Mouse (Mus musculus) midbrain, embryonic 12.5 days (tissue): Measurements from ENCODE around the gene Rbp1. TPM values are rescaled to one million over a fixed set of nuclear protein-coding genes. Genes with fewer than 3 reads are reported as not detected.

Source experiments
- ATAC-seq: fragments of 200-750 bp; cut with Nextera tagmentation; 2 replicates; pipeline ENCODE4 v1.8.0; 2017; ENCODE audit warnings: low read depth, moderate TSS enrichment, moderate library complexity; ENCODE audit not compliant: low FRiP score
- H3K27ac ChIP-seq: fragments of 300-500 bp; sonication (generic); replicated peaks from 2 replicates; pipeline ENCODE4 v1.5.1; 2016; ENCODE audit warnings: mild to moderate bottlenecking
- H3K27me3 ChIP-seq: fragments of 300-500 bp; sonication (generic); 2 replicates; pipeline ENCODE4 v1.6.1; 2016; ENCODE audit warnings: mild to moderate bottlenecking
- H3K36me3 ChIP-seq: fragments of 300-500 bp; sonication (generic); 2 replicates; pipeline ENCODE4 v1.6.1; 2016
- H3K4me1 ChIP-seq: fragments of 300-500 bp; sonication (generic); 2 replicates; pipeline ENCODE4 v1.6.1; 2016
- H3K4me2 ChIP-seq: fragments of 300-500 bp; sonication (generic); replicated peaks from 2 replicates; pipeline ENCODE4 v1.6.1; 2016; ENCODE audit warnings: mild to moderate bottlenecking, moderate library complexity
- H3K4me3 ChIP-seq: fragments of 300-500 bp; sonication (generic); 2 replicates; pipeline ENCODE4 v1.5.1; 2016; ENCODE audit warnings: mild to moderate bottlenecking
- H3K9ac ChIP-seq: fragments of 300-500 bp; sonication (generic); replicated peaks from 2 replicates; pipeline ENCODE4 v1.6.1; 2016; ENCODE audit warnings: mild to moderate bottlenecking, moderate library complexity
- H3K9me3 ChIP-seq: fragments of 300-500 bp; sonication (generic); 2 replicates; pipeline ENCODE4 v1.6.1; 2016; ENCODE audit warnings: mild to moderate bottlenecking
- WGBS: fragments of 180-500 bp; shearing (Covaris S2); methylation state at CpG from one replicate; pipeline ENCODE4 v1.1.7; 2016; 5-methylcytosine and 5-hydroxymethylcytosine counted together
- polyA plus RNA-seq: library from polyadenylated mRNA; unstranded; fragments of >200 nt; fragmentation: Nextera tagmentation; extraction: Ambion mirVana; gene quantifications from 2 replicates; pipeline ENCODE4 v1.2.1, GENCODE M21; 2016

Rbp1 gene
- polyA plus RNA-seq, result 23.3 and 32.6 TPM in 2 replicates

DNA sequence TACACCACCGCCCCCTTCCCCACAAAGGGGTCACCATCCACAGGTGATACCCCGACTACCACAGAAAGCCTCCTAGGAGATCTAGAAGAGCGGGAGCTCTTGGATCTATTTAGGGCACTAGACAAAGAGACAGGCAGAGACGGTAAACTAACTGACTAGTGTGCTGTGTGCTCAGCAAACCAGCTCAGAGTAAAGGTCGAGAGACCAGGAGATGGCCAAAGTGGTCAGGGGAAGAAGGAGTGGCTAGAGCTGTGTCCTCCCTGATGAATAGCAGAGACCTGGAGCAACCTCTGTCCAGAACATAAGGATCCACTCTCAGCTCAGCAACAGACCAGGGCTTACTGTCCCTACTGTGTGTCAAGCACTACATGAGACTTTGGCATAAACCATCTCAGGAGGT, at the start of gene Rbp1:
Gene Rbp1, plus strand, starts transcription at position 306 of the 400 bp plus-strand sequence.
- ATAC-seq, result no peak

DNA sequence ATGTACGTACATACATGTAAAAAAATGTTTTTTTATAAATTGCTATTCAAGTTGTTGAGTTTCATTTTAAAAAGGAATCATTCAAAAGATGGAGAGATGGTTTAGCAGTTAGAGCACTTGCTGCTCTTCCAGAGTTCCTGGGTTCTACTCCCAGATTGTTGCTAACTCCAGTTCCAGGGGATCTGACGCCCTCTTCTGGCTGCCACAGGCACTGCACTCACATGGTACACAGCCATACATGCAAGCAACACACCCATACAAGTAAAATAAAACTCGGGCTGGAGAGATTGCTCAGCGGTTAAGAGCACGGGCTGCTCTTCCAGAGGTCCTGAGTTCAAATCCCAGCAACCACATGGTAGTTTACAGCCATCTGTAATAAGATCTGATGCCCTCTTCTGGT, 49.4 kb upstream of the Rbp1 start:
- Histone ChIP-seq H3K27ac (no peak overlapping the region), H3K9ac (no peak overlapping the region), H3K4me3 (no peak overlapping the region), H3K4me1 (peaks cover 10% of the 10 kb centered on the region; the same call in 1 of the 2 replicates), H3K4me2 (no peak overlapping the region), H3K9me3 (no peaks in the 10 kb centered on the region), H3K27me3 (peaks cover 9% of the 10 kb centered on the region; the same call in 1 of the 2 replicates), H3K36me3 (no peaks in the 10 kb centered on the region)
- WGBS, result 93% methylated on average over 5 of the region's 5 CpGs
- ATAC-seq, result no peak

More for the DNA sequence above, at the start of gene Rbp1:
- WGBS, result 81% methylated on average over 5 of the region's 5 CpGs
- peaks cover 73% of the 10 kb centered on the region for H3K27me3 ChIP-seq
- H3K4me1 ChIP-seq, result peaks cover 17% of the 10 kb centered on the region
- H3K9ac ChIP-seq, result no peak within 1 kb of the TSS
- no peak within 1 kb of the TSS for H3K4me2 ChIP-seq
- no peak within 1 kb of the TSS for H3K27ac ChIP-seq
- no peak within 1 kb of the TSS for H3K4me3 ChIP-seq
- H3K36me3 ChIP-seq, result no peaks in the 10 kb centered on the region
- no peaks in the 10 kb centered on the region for H3K9me3 ChIP-seq

DNA sequence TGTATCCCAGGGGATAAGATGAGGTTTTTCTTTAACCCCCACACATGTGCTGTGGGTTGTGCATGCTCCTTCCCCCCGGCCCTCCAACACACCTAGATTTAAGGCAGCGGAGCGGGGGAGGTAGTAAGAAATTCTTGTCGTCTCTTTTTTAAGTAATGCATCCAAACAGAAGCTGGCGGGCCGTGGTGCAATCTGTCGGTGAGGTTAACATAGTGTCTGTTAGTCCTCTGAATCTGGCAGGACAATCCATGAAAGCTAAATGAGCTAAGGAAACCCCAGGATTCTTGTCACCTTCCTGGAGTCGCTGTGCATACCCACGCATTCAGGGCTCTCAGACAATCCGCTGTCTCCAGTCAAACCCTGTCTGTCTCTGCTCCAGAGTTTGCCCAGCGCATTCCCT, 47.9 kb upstream of the Rbp1 start:
- Histone ChIP-seq H3K27me3 (peaks cover 9% of the 10 kb centered on the region; the same call in 1 of the 2 replicates), H3K4me3 (no peak overlapping the region), H3K36me3 (no peaks in the 10 kb centered on the region), H3K4me2 (no peak overlapping the region), H3K27ac (no peak overlapping the region), H3K9me3 (no peaks in the 10 kb centered on the region), H3K4me1 (peaks cover 7% of the 10 kb centered on the region; the same call in 1 of the 2 replicates), H3K9ac (no peak overlapping the region)
- 77% methylated on average over 11 of the region's 11 CpGs for WGBS
- no peak for ATAC-seq

DNA sequence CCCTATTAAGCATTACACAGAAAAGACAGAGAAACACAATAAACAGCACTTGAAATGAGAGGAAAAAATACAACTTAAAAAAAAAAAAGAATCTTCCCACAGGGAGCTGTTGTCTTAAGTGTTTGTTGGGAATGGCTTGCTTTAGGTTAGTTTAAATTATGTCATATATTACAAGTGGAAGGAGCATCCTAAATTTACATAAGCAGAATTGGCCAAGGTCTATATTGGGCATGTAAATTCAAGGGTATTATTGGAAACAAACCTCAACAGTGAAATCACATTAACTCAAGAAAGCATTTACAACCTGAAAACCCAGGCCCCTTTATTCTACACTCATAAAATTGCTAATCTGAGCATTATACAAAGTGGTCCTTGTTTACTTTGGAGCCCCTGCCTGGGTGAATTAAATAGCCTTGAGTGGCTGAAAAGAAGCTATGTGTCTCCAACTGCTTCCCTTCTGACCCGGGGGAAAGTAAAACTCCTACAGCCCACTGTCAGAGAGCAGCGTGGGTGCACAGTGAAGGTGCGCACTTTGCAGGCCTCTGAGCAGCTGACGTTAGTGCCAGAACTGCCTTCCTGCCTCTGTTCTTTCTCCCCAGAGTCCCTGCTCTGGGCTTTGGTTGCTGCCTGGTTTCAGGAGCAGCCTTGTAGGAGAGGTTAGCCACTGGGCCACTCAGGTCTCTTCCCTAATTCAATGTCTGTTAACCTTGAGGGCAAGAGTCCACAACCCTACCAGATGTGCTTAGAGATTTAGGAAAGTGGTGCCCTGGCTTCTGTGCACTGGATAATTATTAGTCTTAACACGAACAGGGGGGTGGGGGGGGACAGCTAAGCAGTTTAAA, 47.2 kb upstream of the Rbp1 start:
- 50% methylated on average over 5 of the region's 5 CpGs for WGBS
- Histone ChIP-seq H3K4me3 (no peak overlapping the region), H3K27ac (no peak overlapping the region), H3K27me3 (peaks cover 10% of the 10 kb centered on the region; the same call in 1 of the 2 replicates), H3K36me3 (no peaks in the 10 kb centered on the region), H3K4me2 (no peak overlapping the region), H3K9ac (no peak overlapping the region), H3K9me3 (no peaks in the 10 kb centered on the region), H3K4me1 (peaks cover 6% of the 10 kb centered on the region; the same call in 1 of the 2 replicates)
- ATAC-seq, result no peak

GRCm38 (mm10) chr9:98379736-98380135, 43.0 kb upstream of the Rbp1 start:
- H3K9me3 ChIP-seq, result no peaks in the 10 kb centered on the region
- H3K27me3 ChIP-seq, result peaks cover 10% of the 10 kb centered on the region
- ATAC-seq, result no peak

GRCm38 (mm10) chr9:98380593-98380992, 42.2 kb upstream of the Rbp1 start:
- H3K9me3 ChIP-seq, result no peaks in the 10 kb centered on the region
- H3K4me2 ChIP-seq, result no peak overlapping the region
- H3K36me3 ChIP-seq, result no peaks in the 10 kb centered on the region
- 94% methylated on average over 9 of the region's 9 CpGs for WGBS
- H3K9ac ChIP-seq, result no peak overlapping the region
- no peak overlapping the region for H3K27ac ChIP-seq
- no peak overlapping the region for H3K4me3 ChIP-seq
- H3K4me1 ChIP-seq, result peaks cover 5% of the 10 kb centered on the region; the same call in 1 of the 2 replicates
- no peak for ATAC-seq
- peaks cover 10% of the 10 kb centered on the region for H3K27me3 ChIP-seq

More at GRCm38 (mm10) chr9:98379736-98380135, 43.0 kb upstream of the Rbp1 start:
- H3K4me3 ChIP-seq, result no peak overlapping the region
- no peak overlapping the region for H3K4me2 ChIP-seq
- H3K27ac ChIP-seq, result no peak overlapping the region
- no peak overlapping the region for H3K9ac ChIP-seq
- no peaks in the 10 kb centered on the region for H3K36me3 ChIP-seq
- H3K4me1 ChIP-seq, result peaks cover 6% of the 10 kb centered on the region; the same call in 1 of the 2 replicates
- WGBS, result 67% methylated on average over 4 of the region's 4 CpGs

GRCm38 (mm10) chr9:98387741-98388632, 34.8 kb upstream of the Rbp1 start:
- 74% methylated on average over 10 of the region's 10 CpGs for WGBS
- no peak for ATAC-seq
- Histone ChIP-seq H3K4me1 (no peaks in the 10 kb centered on the region), H3K4me3 (no peak overlapping the region), H3K36me3 (no peaks in the 10 kb centered on the region), H3K9ac (no peak overlapping the region), H3K4me2 (no peak overlapping the region), H3K9me3 (no peaks in the 10 kb centered on the region), H3K27me3 (no peaks in the 10 kb centered on the region), H3K27ac (no peak overlapping the region)

DNA sequence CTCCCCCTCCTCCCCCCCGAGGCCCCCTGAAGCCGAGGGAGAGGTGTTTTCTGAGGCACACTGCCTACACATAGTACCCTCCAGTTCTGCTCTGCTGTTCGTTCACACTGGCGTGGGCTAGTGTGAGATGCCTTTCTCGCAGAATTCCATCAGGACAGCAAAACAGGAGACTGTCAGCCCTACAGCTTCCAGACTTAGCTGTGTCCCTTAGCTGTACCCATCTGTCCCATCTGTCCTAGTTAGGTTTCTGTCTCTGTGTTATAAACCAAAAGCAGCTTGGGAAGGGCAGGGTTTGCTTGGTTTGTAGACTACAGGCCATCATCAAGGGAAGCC, 34.2 kb upstream of the Rbp1 start:
- no peak overlapping the region for H3K4me3 ChIP-seq
- no peak overlapping the region for H3K27ac ChIP-seq
- no peak for ATAC-seq
- no peaks in the 10 kb centered on the region for H3K36me3 ChIP-seq
- H3K27me3 ChIP-seq, result no peaks in the 10 kb centered on the region
- no peaks in the 10 kb centered on the region for H3K4me1 ChIP-seq
- H3K9me3 ChIP-seq, result no peaks in the 10 kb centered on the region
- no peak overlapping the region for H3K4me2 ChIP-seq
- H3K9ac ChIP-seq, result no peak overlapping the region
- 87% methylated on average over 5 of the region's 5 CpGs for WGBS

- Histone ChIP-seq H3K36me3 (no peaks in the 10 kb centered on the region), H3K9ac (no peak overlapping the region), H3K9me3 (no peaks in the 10 kb centered on the region), H3K27ac (no peak overlapping the region), H3K4me1 (no peaks in the 10 kb centered on the region), H3K27me3 (no peaks in the 10 kb centered on the region), H3K4me2 (no peak overlapping the region), H3K4me3 (no peak overlapping the region)
- no peak for ATAC-seq
- 70% methylated on average over 4 of the region's 4 CpGs for WGBS
Measured at GRCm38 (mm10) chr9:98393496-98393895, 29.3 kb upstream of the Rbp1 start.

- Histone ChIP-seq H3K4me1 (no peaks in the 10 kb centered on the region), H3K9me3 (no peaks in the 10 kb centered on the region), H3K4me3 (no peak overlapping the region), H3K27ac (no peak overlapping the region), H3K36me3 (no peaks in the 10 kb centered on the region), H3K4me2 (no peak overlapping the region), H3K9ac (no peak overlapping the region), H3K27me3 (no peaks in the 10 kb centered on the region)
- WGBS, result 84% methylated on average over 6 of the region's 6 CpGs
- ATAC-seq, result no peak
Measured at GRCm38 (mm10) chr9:98397211-98397610, 25.6 kb upstream of the Rbp1 start.

GRCm38 (mm10) chr9:98397866-98398265, 24.9 kb upstream of the Rbp1 start:
- no peaks in the 10 kb centered on the region for H3K4me1 ChIP-seq
- ATAC-seq, result no peak
- no peaks in the 10 kb centered on the region for H3K9me3 ChIP-seq
- no peaks in the 10 kb centered on the region for H3K27me3 ChIP-seq
- no peaks in the 10 kb centered on the region for H3K36me3 ChIP-seq
- no peak overlapping the region for H3K9ac ChIP-seq
- 84% methylated on average over 3 of the region's 3 CpGs for whole genome bisulfite sequencing
- no peak overlapping the region for H3K4me2 ChIP-seq
- no peak overlapping the region for H3K27ac ChIP-seq
- H3K4me3 ChIP-seq, result no peak overlapping the region
